Mouse (Mus musculus): ENCODE measurements around the gene Wdr54. TPM values are rescaled to one million over a fixed set of nuclear protein-coding genes. Genes with fewer than 3 reads are reported as not detected.

Gene Wdr54
- total and polyA plus RNA-seq, 3 experiments = 1.9 to 10.3 (median 7.8) TPM

DNA sequence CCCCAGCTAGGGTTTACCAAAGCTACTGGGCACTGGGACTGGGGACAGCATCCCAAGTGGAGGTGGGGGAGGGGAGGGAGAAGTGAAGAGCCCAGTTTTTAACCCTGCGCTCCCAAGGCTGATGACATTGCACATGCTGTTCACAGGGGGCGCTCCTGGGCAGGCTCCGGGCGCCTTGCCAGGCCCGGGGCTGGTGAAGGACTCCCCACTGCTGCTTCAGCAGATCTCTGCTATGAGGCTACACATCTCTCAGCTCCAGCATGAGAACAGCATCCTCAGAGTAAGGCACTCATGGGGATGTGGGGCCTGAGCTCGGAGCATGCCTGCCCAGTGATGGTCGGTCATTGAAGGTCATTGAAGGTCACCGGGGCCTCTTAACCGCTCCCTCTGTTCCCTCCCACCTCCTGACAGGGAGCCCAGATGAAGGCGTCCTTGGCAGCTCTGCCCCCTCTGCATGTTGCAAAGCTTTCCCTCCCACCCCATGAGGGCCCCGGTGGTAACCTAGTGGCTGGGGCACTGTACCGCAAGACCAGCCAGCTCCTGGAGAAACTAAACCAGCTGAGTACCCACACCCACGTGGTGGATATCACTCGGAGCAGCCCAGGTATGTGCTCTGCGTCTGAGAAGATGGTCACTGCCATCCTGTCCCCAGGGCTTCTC is 41.3 kb upstream of the Wdr54 start:
- in situ Hi-C loops (cut with MboI; ENCODE audit: low pct_ligation_motif_present, low pct_unique_long_range_greater_than_20kb, low sequenced_read_pairs) (no loop called here), dilution Hi-C loops (cut with MboI; ENCODE audit: extremely low pct_ligation_motif_present, extremely low pct_unique_long_range_greater_than_20kb, low sequenced_read_pairs) (no loop called here)
- Histone ChIP-seq H3K79me2 (replicated peaks; ENCODE audit: control insufficient read depth, extremely low read depth, insufficient read depth, poor library complexity, severe bottlenecking) (no peaks in the 10 kb centered on the region), H3K9me3 (replicated peaks; ENCODE audit: low read length) (no peaks in the 10 kb centered on the region), H3K4me1 (ENCODE audit: control insufficient read depth in 1 of 2, insufficient read depth in 2 of 2) (no peaks in the 10 kb centered on the region), H3K27me3 (replicated peaks) (no peaks in the 10 kb centered on the region), H3K4me2 (ENCODE audit: insufficient read depth, low read depth, poor library complexity, severe bottlenecking) (no peak overlapping the region), H3K4me3 (replicated peaks in 1 of 3; ENCODE audit: low read depth in 2 of 3, low read length in 2 of 3, poor library complexity in 1 of 3) (no peak overlapping the region), H3K27ac (ENCODE audit: insufficient read depth, low read depth) (no peak overlapping the region), H3K9ac (ENCODE audit: insufficient read depth, low read depth) (no peak overlapping the region), H3K36me3 (replicated peaks in 1 of 2; ENCODE audit: control insufficient read depth in 1 of 2, insufficient read depth in 1 of 2, low read length in 1 of 2) (peaks cover 72 to 86% of the 10 kb centered on the region in 2 experiments)
- TF ChIP-seq CTCF (conservative IDR thresholded peaks at IDR 0.05 in 1 of 2, IDR thresholded peaks at IDR 0.05 in 1 of 2; ENCODE audit: low read depth in 2 of 2, low read length in 2 of 2) (peak in 1 of 2 experiments; percentile 22; a peak in 1 of 4 replicates), MAX (IDR thresholded peaks at IDR 0.05; ENCODE audit: low read length) (no peak)
- no peak for DNase-seq (ENCODE audit: extremely low read depth)

- Histone ChIP-seq H3K4me1 (ENCODE audit: control insufficient read depth in 1 of 2, insufficient read depth in 2 of 2) (no peaks in the 10 kb centered on the region), H3K9me3 (replicated peaks; ENCODE audit: low read length) (no peaks in the 10 kb centered on the region), H3K27me3 (replicated peaks) (no peaks in the 10 kb centered on the region), H3K36me3 (replicated peaks in 1 of 2; ENCODE audit: control insufficient read depth in 1 of 2, insufficient read depth in 1 of 2, low read length in 1 of 2) (peaks cover 91 to 99% of the 10 kb centered on the region in 2 experiments), H3K9ac (ENCODE audit: insufficient read depth, low read depth) (no peak overlapping the region), H3K27ac (ENCODE audit: insufficient read depth, low read depth) (no peak overlapping the region), H3K4me3 (replicated peaks in 1 of 3; ENCODE audit: low read depth in 2 of 3, low read length in 2 of 3, poor library complexity in 1 of 3) (no peak overlapping the region), H3K79me2 (replicated peaks; ENCODE audit: control insufficient read depth, extremely low read depth, insufficient read depth, poor library complexity, severe bottlenecking) (no peaks in the 10 kb centered on the region), H3K4me2 (ENCODE audit: insufficient read depth, low read depth, poor library complexity, severe bottlenecking) (no peak overlapping the region)
- TF ChIP-seq ZMIZ1 (IDR thresholded peaks at IDR 0.05; ENCODE audit: low read depth, low read length) = no peak
- no peak for TF ChIP-seq E2F4 (IDR thresholded peaks at IDR 0.05; ENCODE audit: insufficient replicate concordance, low read depth, low read length)
- TF ChIP-seq TBP (conservative IDR thresholded peaks at IDR 0.05; ENCODE audit: low read depth, low read length) = no peak
- no peak for TF ChIP-seq MEF2A (IDR thresholded peaks at IDR 0.05; ENCODE audit: borderline replicate concordance, low read depth, low read length)
- TF ChIP-seq NELFE (IDR thresholded peaks at IDR 0.05; ENCODE audit: low read depth, low read length) = no peak
- no peak for TF ChIP-seq MYC (IDR thresholded peaks at IDR 0.05; ENCODE audit: low read depth, low read length)
- TF ChIP-seq BHLHE40 (IDR thresholded peaks at IDR 0.05; ENCODE audit: low read depth, low read length) = no peak
- DNase-seq (ENCODE audit: extremely low read depth) = no peak
- dilution Hi-C loops (cut with MboI; ENCODE audit: extremely low pct_ligation_motif_present, extremely low pct_unique_long_range_greater_than_20kb, low sequenced_read_pairs) (no loop called here), in situ Hi-C loops (cut with MboI; ENCODE audit: low pct_ligation_motif_present, low pct_unique_long_range_greater_than_20kb, low sequenced_read_pairs) (no loop called here)
These were observed 37.4 kb upstream of the Wdr54 start for GRCm38 (mm10) chr6:83193571-83193970.

DNA sequence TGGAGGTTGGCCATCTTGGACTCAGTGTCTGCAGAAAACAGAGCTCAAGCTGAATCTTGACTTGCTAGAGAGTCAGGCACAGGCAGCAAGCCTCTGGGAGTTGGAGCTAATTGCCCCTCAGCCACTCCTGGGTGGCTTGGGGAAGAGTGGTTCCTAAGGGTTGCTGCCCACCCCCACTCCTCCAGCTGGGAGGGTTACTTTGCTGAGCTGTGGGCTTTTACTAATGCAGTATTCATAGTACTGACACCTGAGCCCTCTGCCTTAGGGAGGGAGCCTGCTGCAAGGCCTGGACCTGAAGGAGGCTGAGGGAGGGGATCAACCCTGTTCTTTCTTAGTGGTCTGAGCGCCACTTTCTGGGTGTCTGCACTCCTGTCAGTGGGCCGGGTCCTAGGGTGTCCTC is 30.7 kb upstream of the Wdr54 start:
- H3K9ac ChIP-seq (ENCODE audit: insufficient read depth, low read depth) = no peak overlapping the region
- no peaks in the 10 kb centered on the region for H3K4me1 ChIP-seq (ENCODE audit: control insufficient read depth in 1 of 2, insufficient read depth in 2 of 2)
- H3K4me2 ChIP-seq (ENCODE audit: insufficient read depth, low read depth, poor library complexity, severe bottlenecking) = no peak overlapping the region
- DNase-seq (ENCODE audit: extremely low read depth) = no peak
- H3K79me2 ChIP-seq (replicated peaks; ENCODE audit: control insufficient read depth, extremely low read depth, insufficient read depth, poor library complexity, severe bottlenecking) = no peaks in the 10 kb centered on the region
- H3K27me3 ChIP-seq (replicated peaks) = no peaks in the 10 kb centered on the region
- in situ Hi-C loops (cut with MboI; ENCODE audit: low pct_ligation_motif_present, low pct_unique_long_range_greater_than_20kb, low sequenced_read_pairs) (no loop called here), dilution Hi-C loops (cut with MboI; ENCODE audit: extremely low pct_ligation_motif_present, extremely low pct_unique_long_range_greater_than_20kb, low sequenced_read_pairs) (no loop called here)
- H3K9me3 ChIP-seq (replicated peaks; ENCODE audit: low read length) = no peaks in the 10 kb centered on the region
- H3K4me3 ChIP-seq (replicated peaks in 1 of 3; ENCODE audit: low read depth in 2 of 3, low read length in 2 of 3, poor library complexity in 1 of 3) = no peak overlapping the region
- TF ChIP-seq ZMIZ1 (IDR thresholded peaks at IDR 0.05; ENCODE audit: low read depth, low read length) = no peak
- TF ChIP-seq NRF1 (IDR thresholded peaks at IDR 0.05; ENCODE audit: low read depth, low read length) = no peak
- no peak for TF ChIP-seq BHLHE40 (IDR thresholded peaks at IDR 0.05; ENCODE audit: low read depth, low read length)
- no peak for TF ChIP-seq NELFE (IDR thresholded peaks at IDR 0.05; ENCODE audit: low read depth, low read length)
- no peak overlapping the region for H3K27ac ChIP-seq (ENCODE audit: insufficient read depth, low read depth)
- H3K36me3 ChIP-seq (replicated peaks in 1 of 2; ENCODE audit: control insufficient read depth in 1 of 2, insufficient read depth in 1 of 2, low read length in 1 of 2) = peaks cover 54 to 95% of the 10 kb centered on the region in 2 experiments

Measured in CH12.LX (cell line).